Mouse (Mus musculus) inflammation-experienced regulatory T-cells, adult 6 months (primary cell): ENCODE measurements around the gene Thnsl2. TPM values are rescaled to one million over a fixed set of nuclear protein-coding genes. Genes with fewer than 3 reads are reported as not detected.

ENCODE experiments used
- ATAC-seq: one replicate; pipeline ENCODE4 v1.8.0; 2017
- polyA plus RNA-seq, 3 experiments: library from polyadenylated mRNA; unstranded; fragments of 100-300 nt; shearing (Covaris generic); gene quantifications; one replicate each; pipeline ENCODE4 v1.2.1; 2017

The Thnsl2 gene
- 1 to 10 TPM in 2 of 3 experiments, under 1 TPM in 1; 0.97 to 2.7 (median 2.1) TPM for polyA plus RNA-seq

GRCm38 (mm10) chr6:71143894-71144455, at the start of gene Thnsl2:
Thnsl2 (minus strand) TSS chr6:71144439.
- peak; percentile 81 for ATAC-seq

GRCm38 (mm10) chr6:71193151-71193740, 49.0 kb upstream of the Thnsl2 start:
- no peak for ATAC-seq

- ATAC-seq: no peak
Measured at GRCm38 (mm10) chr6:71190501-71190900, 46.3 kb upstream of the Thnsl2 start.

- no peak for ATAC-seq
Measured at GRCm38 (mm10) chr6:71189578-71189977, 45.3 kb upstream of the Thnsl2 start.

GRCm38 (mm10) chr6:71184941-71185604, 40.8 kb upstream of the Thnsl2 start:
- no peak for ATAC-seq

GRCm38 (mm10) chr6:71180596-71180995, 36.4 kb upstream of the Thnsl2 start:
- ATAC-seq: no peak

GRCm38 (mm10) chr6:71172812-71173580, 28.8 kb upstream of the Thnsl2 start:
- ATAC-seq: no peak

- ATAC-seq: peak; percentile 52
Measured at GRCm38 (mm10) chr6:71166551-71167169, 22.4 kb upstream of the Thnsl2 start.

GRCm38 (mm10) chr6:71164394-71164793, 20.2 kb upstream of the Thnsl2 start:
- no peak for ATAC-seq

GRCm38 (mm10) chr6:71162269-71162668, 18.0 kb upstream of the Thnsl2 start:
- ATAC-seq: no peak

GRCm38 (mm10) chr6:71161290-71161689, 17.1 kb upstream of the Thnsl2 start:
- ATAC-seq: no peak

- peak; percentile 77 for ATAC-seq
Measured at GRCm38 (mm10) chr6:71156674-71157326, 12.6 kb upstream of the Thnsl2 start.

GRCm38 (mm10) chr6:71154861-71155260, 10.6 kb upstream of the Thnsl2 start:
- ATAC-seq: no peak

- ATAC-seq: no peak
Measured at GRCm38 (mm10) chr6:71153486-71153885, 9.2 kb upstream of the Thnsl2 start.

GRCm38 (mm10) chr6:71151098-71151497, 6.9 kb upstream of the Thnsl2 start:
- ATAC-seq: no peak

GRCm38 (mm10) chr6:71149534-71149933, 5.3 kb upstream of the Thnsl2 start:
- peak; percentile 50 for ATAC-seq

GRCm38 (mm10) chr6:71148336-71148735, 4.1 kb upstream of the Thnsl2 start:
- ATAC-seq: no peak

GRCm38 (mm10) chr6:71145288-71145989, 1.2 kb upstream of the Thnsl2 start:
- no peak for ATAC-seq

- no peak for ATAC-seq
Measured at GRCm38 (mm10) chr6:71143154-71143893, 915 bp downstream of the Thnsl2 start.

- no peak for ATAC-seq
Measured at GRCm38 (mm10) chr6:71135031-71135430, 9.2 kb downstream of the Thnsl2 start.

- ATAC-seq: no peak
Measured at GRCm38 (mm10) chr6:71133559-71133958, 10.7 kb downstream of the Thnsl2 start.
